ENCODE assay signal across 38 mouse cellular contexts in the genomic region with DNA sequence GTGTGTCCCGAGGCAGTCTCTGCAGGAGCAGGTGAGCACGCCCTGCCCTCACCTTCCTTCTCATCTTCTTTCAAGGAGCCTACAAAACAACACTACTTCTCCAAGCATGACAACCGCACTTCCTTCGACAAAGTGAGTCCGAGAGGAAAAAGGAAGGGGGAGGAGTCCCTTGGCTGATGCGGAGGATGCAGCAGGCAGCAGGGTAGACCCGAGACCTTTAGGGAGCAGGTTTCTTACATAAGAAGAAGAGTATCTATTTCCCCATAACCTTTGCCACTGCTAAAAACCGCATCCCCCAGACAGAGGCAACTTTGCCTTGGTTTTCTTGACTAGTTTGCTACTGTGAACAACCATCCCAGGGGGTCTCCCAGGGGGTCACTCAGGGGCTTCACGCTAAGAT. TPM values are rescaled to one million over a fixed set of nuclear protein-coding genes. Genes with fewer than 3 reads are reported as not detected.
DNase-seq lines count a peak whose midpoint lies in the region; ATAC-seq lines count a peak whose summit lies in the region.
"Had no signal": no experiment of that assay in that cellular context is flagged by ENCODE, and none has a peak within 500 bp of the region (broad histone marks: within the 10 kb centered on the region; RNA-seq: fewer than 3 reads in every experiment).

No protein-coding gene starts in this region.

- WGBS in hindbrain, embryonic 10.5 days: 68% methylated on average over 9 of the region's 9 CpGs
- WGBS in liver, embryonic 12.5 days (ENCODE audit: insufficient replicate concordance): 32% methylated on average over 9 of the region's 9 CpGs
- WGBS in forebrain, embryonic 16.5 days: 74% methylated on average over 9 of the region's 9 CpGs

- no peaks in the 10 kb centered on the region for H3K27me3 ChIP-seq in hindbrain, embryonic 10.5 days (ENCODE audit: insufficient read depth, poor library complexity, severe bottlenecking)
- H3K27me3 ChIP-seq in liver, embryonic 12.5 days (replicated peaks): peaks cover 10% of the 10 kb centered on the region; the same call in 1 of the 2 replicates
- no peaks in the 10 kb centered on the region for H3K27me3 ChIP-seq in forebrain, embryonic 16.5 days (replicated peaks; ENCODE audit: control insufficient read depth, insufficient read depth, low read length)
- H3K27me3 ChIP-seq: embryonic facial prominence, embryonic 13.5 days; forebrain, embryonic 15.5 days; heart, embryonic 13.5 days; hindbrain, embryonic 12.5 days; limb, embryonic 13.5 days; midbrain, embryonic 15.5 days had no signal

- no peaks in the 10 kb centered on the region for H3K9me3 ChIP-seq in hindbrain, embryonic 10.5 days
- H3K9me3 ChIP-seq in liver, embryonic 12.5 days (replicated peaks): no peaks in the 10 kb centered on the region
- H3K9me3 ChIP-seq in forebrain, embryonic 16.5 days (ENCODE audit: control insufficient read depth, low read length): no peaks in the 10 kb centered on the region
- H3K9me3 ChIP-seq: embryonic facial prominence, embryonic 13.5 days; forebrain, embryonic 10.5 days; forebrain, embryonic 15.5 days; G1E; heart, embryonic 13.5 days; hindbrain, embryonic 12.5 days; limb, embryonic 13.5 days; midbrain, embryonic 15.5 days had no signal

- no peak overlapping the region for H3K4me3 ChIP-seq in hindbrain, embryonic 10.5 days
- H3K4me3 ChIP-seq in liver, embryonic 12.5 days: no peak overlapping the region
- H3K4me3 ChIP-seq in forebrain, embryonic 16.5 days (replicated peaks; ENCODE audit: low read length): no peak overlapping the region
- H3K4me3 ChIP-seq: embryonic facial prominence, embryonic 13.5 days; forebrain, embryonic 10.5 days; forebrain, embryonic 15.5 days; heart, embryonic 13.5 days; hindbrain, embryonic 12.5 days; limb, embryonic 13.5 days; midbrain, embryonic 15.5 days had no signal

- no peak overlapping the region for H3K27ac ChIP-seq in hindbrain, embryonic 10.5 days
- H3K27ac ChIP-seq in liver, embryonic 12.5 days: no peak overlapping the region
- H3K27ac ChIP-seq in forebrain, embryonic 16.5 days (ENCODE audit: low read length): no peak overlapping the region
- H3K27ac ChIP-seq: embryonic facial prominence, embryonic 13.5 days; forebrain, embryonic 10.5 days; forebrain, embryonic 15.5 days; heart, embryonic 13.5 days; hindbrain, embryonic 12.5 days; hindbrain, postnatal 0 days; limb, embryonic 13.5 days; midbrain, embryonic 15.5 days had no signal

- no peak overlapping the region for H3K4me2 ChIP-seq in liver, embryonic 12.5 days
- no peak overlapping the region for H3K4me2 ChIP-seq in forebrain, embryonic 16.5 days (ENCODE audit: low read length)
- H3K4me2 ChIP-seq: embryonic facial prominence, embryonic 13.5 days; forebrain, embryonic 15.5 days; heart, embryonic 13.5 days; hindbrain, embryonic 12.5 days; limb, embryonic 13.5 days; liver, embryonic 11.5 days; midbrain, embryonic 15.5 days had no signal

- H3K9ac ChIP-seq in liver, embryonic 12.5 days: no peak overlapping the region
- H3K9ac ChIP-seq in forebrain, embryonic 16.5 days (replicated peaks; ENCODE audit: low read depth, low read length): no peak overlapping the region
- H3K9ac ChIP-seq: embryonic facial prominence, embryonic 13.5 days; forebrain, embryonic 15.5 days; heart, embryonic 13.5 days; hindbrain, embryonic 12.5 days; liver, postnatal 0 days; midbrain, embryonic 15.5 days had no signal

- peaks cover 19% of the 10 kb centered on the region for H3K36me3 ChIP-seq in hindbrain, embryonic 10.5 days
- H3K36me3 ChIP-seq in liver, embryonic 12.5 days: peaks cover 17% of the 10 kb centered on the region
- no peaks in the 10 kb centered on the region for H3K36me3 ChIP-seq in forebrain, embryonic 16.5 days (ENCODE audit: control insufficient read depth, insufficient read depth)

- DNase-seq in thymus, postnatal 14 days: peak; percentile 28
- no peak for DNase-seq in thymus, postnatal 10 days (ENCODE audit: low spot score in 2 of 2)
- DNase-seq in T-cell, adult 2 months (ENCODE audit: low spot score): peak; percentile 27
- DNase-seq in hindbrain, embryonic 10.5 days (ENCODE audit: low spot score): no peak
- DNase-seq: adrenal gland, postnatal 14 days; cerebellum, adult 11 months; cerebellum, adult 9-10 months; heart, postnatal 10 days; kidney, adult 9 months; kidney, postnatal 14 days; liver, postnatal 0 days; lung, postnatal 36 days had no signal

- peaks cover 21% of the 10 kb centered on the region for H3K4me1 ChIP-seq in hindbrain, embryonic 10.5 days (replicated peaks)
- H3K4me1 ChIP-seq in liver, embryonic 12.5 days: peaks cover 9% of the 10 kb centered on the region
- peaks cover 25% of the 10 kb centered on the region for H3K4me1 ChIP-seq in forebrain, embryonic 16.5 days (replicated peaks; ENCODE audit: control insufficient read depth, insufficient read depth, low read length)

- 0 out of 2 replicates have a peak, but pooled peaks have one; percentile 35 for ATAC-seq in megakaryocyte, adult 5-6 weeks (ENCODE audit: poor library complexity, severe bottlenecking)
- no peak for ATAC-seq in liver, embryonic 12.5 days
- ATAC-seq in forebrain, embryonic 16.5 days: no peak
- ATAC-seq: forebrain, embryonic 15.5 days; hindbrain, postnatal 0 days; intestine, embryonic 16.5 days; liver, postnatal 0 days; midbrain, embryonic 15.5 days had no signal

RNA-seq across cellular contexts. Expression of a gene that starts 8.8 kb away (rescaled TPM):
- not detected in 2 replicates for total RNA-seq in megakaryocyte, adult 5-6 weeks (2015)
- total RNA-seq in megakaryocyte, adult 5-6 weeks (2017): not detected in 2 replicates
- not detected in 2 replicates for polyA plus RNA-seq in hindbrain, embryonic 10.5 days (2016; fragmentation: Nextera tagmentation; extraction: Ambion mirVana)
- not detected in 2 replicates for polyA plus RNA-seq in liver, embryonic 12.5 days (2016; fragmentation: Nextera tagmentation; extraction: Ambion mirVana)
- polyA plus RNA-seq in forebrain, embryonic 16.5 days (2015; fragmentation: Nextera tagmentation; extraction: Ambion mirVana): not detected in 2 replicates
- total RNA-seq: adrenal gland, postnatal 14 days; gastrocnemius, adult 8-10 months; gastrocnemius, postnatal 4 days; heart, adult 8-10 months; heart, postnatal 10 days; hindbrain, postnatal 0 days; layer of hippocampus, adult 18-20 months; layer of hippocampus, postnatal 10 days; left cerebral cortex, adult 18-20 months; left cerebral cortex, postnatal 36 days; megakaryocyte-erythroid progenitor cell, adult 5-6 weeks; neutrophil, adult 5-6 weeks had no signal
- polyA plus RNA-seq: embryonic facial prominence, embryonic 13.5 days; forebrain, embryonic 10.5 days; forebrain, embryonic 15.5 days; heart, embryonic 13.5 days; hindbrain, embryonic 12.5 days; hindbrain, postnatal 0 days; intestine, embryonic 16.5 days; limb, embryonic 13.5 days; liver, embryonic 11.5 days; liver, postnatal 0 days; lung, embryonic 16.5 days; midbrain, embryonic 15.5 days; neural tube, embryonic 11.5 days; stomach, embryonic 14.5 days had no signal

RNA-seq across cellular contexts. Expression of a gene that starts 15.2 kb away (rescaled TPM):
- 26.7 and 29.4 TPM in 2 replicates for total RNA-seq in megakaryocyte, adult 5-6 weeks (2015)
- total RNA-seq in megakaryocyte, adult 5-6 weeks (2017): 10.9 and 12.8 TPM in 2 replicates
- polyA plus RNA-seq in hindbrain, embryonic 10.5 days (2016; fragmentation: Nextera tagmentation; extraction: Ambion mirVana): 56.1 and 56.9 TPM in 2 replicates
- 28.5 and 32.9 TPM in 2 replicates for polyA plus RNA-seq in liver, embryonic 12.5 days (2016; fragmentation: Nextera tagmentation; extraction: Ambion mirVana)
- 61.4 and 68.7 TPM in 2 replicates for polyA plus RNA-seq in forebrain, embryonic 16.5 days (2015; fragmentation: Nextera tagmentation; extraction: Ambion mirVana)

RNA-seq across cellular contexts. Expression of a gene that starts 16.3 kb away (rescaled TPM):
- 0.16 and 0.33 TPM in 2 replicates for total RNA-seq in megakaryocyte, adult 5-6 weeks (2015)
- 1.0 and 1.3 TPM in 2 replicates for total RNA-seq in megakaryocyte, adult 5-6 weeks (2017)
- 29.5 and 41.3 TPM in 2 replicates for polyA plus RNA-seq in hindbrain, embryonic 10.5 days (2016; fragmentation: Nextera tagmentation; extraction: Ambion mirVana)
- 17.7 and 18.8 TPM in 2 replicates for polyA plus RNA-seq in liver, embryonic 12.5 days (2016; fragmentation: Nextera tagmentation; extraction: Ambion mirVana)
- polyA plus RNA-seq in forebrain, embryonic 16.5 days (2015; fragmentation: Nextera tagmentation; extraction: Ambion mirVana): 42.6 and 55.6 TPM in 2 replicates

RNA-seq across cellular contexts. Expression of a gene that starts 16.8 kb away (rescaled TPM):
- not detected in 2 replicates for total RNA-seq in megakaryocyte, adult 5-6 weeks (2015)
- 0.15 and 0.28 TPM in 2 replicates for total RNA-seq in megakaryocyte, adult 5-6 weeks (2017)
- 1.0 and 1.2 TPM in 2 replicates for polyA plus RNA-seq in hindbrain, embryonic 10.5 days (2016; fragmentation: Nextera tagmentation; extraction: Ambion mirVana)
- polyA plus RNA-seq in liver, embryonic 12.5 days (2016; fragmentation: Nextera tagmentation; extraction: Ambion mirVana): 0.55 TPM in 2 replicates
- polyA plus RNA-seq in forebrain, embryonic 16.5 days (2015; fragmentation: Nextera tagmentation; extraction: Ambion mirVana): 0.96 and 0.99 TPM in 2 replicates
- total RNA-seq: adrenal gland, postnatal 14 days; gastrocnemius, adult 8-10 months; heart, adult 8-10 months; heart, postnatal 10 days; layer of hippocampus, adult 18-20 months; megakaryocyte-erythroid progenitor cell, adult 5-6 weeks; neutrophil, adult 5-6 weeks had no signal
- polyA plus RNA-seq: G1E had no signal

RNA-seq across cellular contexts. Expression of a gene that starts 34.4 kb away (rescaled TPM):
- total RNA-seq in megakaryocyte, adult 5-6 weeks (2015): 0.13 and 0.73 TPM in 2 replicates
- total RNA-seq in megakaryocyte, adult 5-6 weeks (2017): 0.33 and 0.37 TPM in 2 replicates
- polyA plus RNA-seq in hindbrain, embryonic 10.5 days (2016; fragmentation: Nextera tagmentation; extraction: Ambion mirVana): 40.8 and 41.0 TPM in 2 replicates
- polyA plus RNA-seq in liver, embryonic 12.5 days (2016; fragmentation: Nextera tagmentation; extraction: Ambion mirVana): 9.8 and 10.9 TPM in 2 replicates
- 17.6 and 23.4 TPM in 2 replicates for polyA plus RNA-seq in forebrain, embryonic 16.5 days (2015; fragmentation: Nextera tagmentation; extraction: Ambion mirVana)
- total RNA-seq: neutrophil, adult 5-6 weeks had no signal

Comparison
In these comparisons a context has a peak if more than half of its experiments do, and no peak if none do; other contexts are left out.
1. DNase-seq: peak in thymus, postnatal 14 days (single experiment) and T-cell, adult 2 months (single experiment); none in thymus, postnatal 10 days (0 of 2) and hindbrain, embryonic 10.5 days (single experiment).